Mouse (Mus musculus): ENCODE results near the gene Edem1.
A peak's percentile ranks its signal among the peaks of the same experiment; 100 is the strongest.
"Not testable (repeated sequence)": the region's sequence is repeated elsewhere in the genome, so short reads cannot be mapped to it uniquely, and the experiment has no call there.

Gene Edem1

GRCm38 (mm10) chr6:108829386-108830370 is 1.2 kb downstream of the Edem1 start:
- DNase-seq (ENCODE audit: low spot score) = peak; percentile 72

GRCm38 (mm10) chr6:108832170-108832569 is 3.7 kb downstream of the Edem1 start:
- DNase-seq (ENCODE audit: low spot score) = peak; percentile 50

GRCm38 (mm10) chr6:108832989-108833388 is 4.5 kb downstream of the Edem1 start:
- DNase-seq (ENCODE audit: low spot score) = no peak

GRCm38 (mm10) chr6:108833963-108834697 is 5.7 kb downstream of the Edem1 start:
- no peak for DNase-seq (ENCODE audit: low spot score)

DNA sequence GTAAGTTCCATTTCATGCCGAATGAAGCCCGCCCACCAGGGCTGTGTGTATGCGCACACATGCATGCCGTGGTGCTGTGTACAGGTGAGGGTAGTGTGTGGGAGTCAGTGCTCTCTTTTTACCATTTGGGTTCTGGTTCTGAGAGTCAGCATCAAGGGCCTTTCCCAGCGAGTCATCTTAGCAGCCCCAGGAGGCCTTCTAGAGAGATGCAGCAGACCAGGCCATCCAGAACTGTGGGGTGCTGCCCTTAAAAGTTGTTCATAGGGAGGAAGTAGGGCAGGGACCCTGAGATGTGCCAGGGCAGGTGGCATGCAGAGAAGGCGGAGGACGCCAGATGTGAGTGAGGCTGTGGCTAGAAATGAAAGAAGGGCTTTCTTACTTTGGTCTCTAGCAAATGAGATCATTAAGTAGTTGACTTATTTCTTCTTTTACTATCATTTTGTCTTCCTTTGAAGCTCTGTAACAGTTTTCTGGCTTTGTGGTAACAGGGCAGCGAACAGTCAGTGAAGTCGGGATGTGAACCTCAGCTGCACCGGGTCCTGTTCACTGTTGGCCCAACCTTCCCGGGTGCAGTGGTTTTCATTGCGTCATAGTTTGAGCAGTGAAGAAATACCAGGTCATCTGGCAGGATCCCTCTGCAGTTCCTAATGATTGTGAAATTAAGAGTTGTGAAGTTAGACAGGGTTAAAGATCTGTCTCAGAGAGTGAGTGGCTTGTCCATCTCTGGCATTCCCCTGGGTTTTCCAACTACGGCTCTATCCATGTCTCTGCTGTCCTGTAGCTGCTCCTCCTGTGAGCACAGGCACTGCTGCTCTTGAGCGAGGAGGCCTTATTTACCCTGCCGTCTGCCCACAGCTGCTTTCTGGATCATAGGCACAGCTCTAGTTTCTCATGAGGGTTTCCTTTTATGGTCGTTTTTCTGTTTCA is 7.6 kb downstream of the Edem1 start:
- DNase-seq (ENCODE audit: low spot score) = peak; percentile 96

- no peak for DNase-seq (ENCODE audit: low spot score)
Observed at GRCm38 (mm10) chr6:108837081-108837480, 8.6 kb downstream of the Edem1 start.

DNA sequence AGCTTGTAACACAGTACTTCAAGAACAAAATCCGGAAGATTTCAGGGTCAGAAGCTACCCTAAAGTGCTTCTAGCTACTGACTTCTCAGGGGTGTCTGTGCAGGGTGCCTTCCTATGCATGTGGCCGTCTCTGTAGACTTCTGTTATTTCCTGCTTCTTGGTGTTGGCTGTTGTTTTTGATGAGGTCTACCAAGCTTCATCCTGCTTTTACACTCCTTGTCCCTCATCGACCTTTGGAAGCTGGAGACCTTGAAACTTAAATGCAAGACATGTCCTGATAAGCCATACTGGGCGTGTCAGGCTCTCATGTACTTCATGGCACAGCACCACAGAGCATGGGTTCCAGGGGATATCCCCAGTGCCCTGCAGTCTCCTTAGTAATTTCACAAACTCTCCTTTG is 9.5 kb downstream of the Edem1 start:
- DNase-seq (ENCODE audit: low spot score) = no peak

DNA sequence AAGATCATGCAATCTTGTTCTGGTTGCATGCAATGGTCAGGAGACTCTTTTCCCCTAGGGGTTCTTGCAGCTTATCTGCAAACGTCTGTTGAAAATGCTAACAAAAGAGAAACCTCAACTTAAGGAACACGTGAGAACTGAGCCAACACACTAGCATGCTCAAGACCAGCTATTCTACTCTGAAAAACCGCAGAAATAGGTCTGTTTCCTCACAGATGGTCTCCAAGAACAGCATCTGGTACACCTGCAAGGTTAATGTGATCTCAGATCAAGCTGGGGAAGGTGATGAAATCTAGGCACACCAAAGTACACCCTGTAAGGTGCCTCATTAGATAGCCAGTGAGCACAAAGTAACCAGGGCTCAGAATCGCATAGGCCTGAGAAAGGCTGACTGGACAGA is 11.0 kb downstream of the Edem1 start:
- DNase-seq (ENCODE audit: low spot score) = no peak

DNA sequence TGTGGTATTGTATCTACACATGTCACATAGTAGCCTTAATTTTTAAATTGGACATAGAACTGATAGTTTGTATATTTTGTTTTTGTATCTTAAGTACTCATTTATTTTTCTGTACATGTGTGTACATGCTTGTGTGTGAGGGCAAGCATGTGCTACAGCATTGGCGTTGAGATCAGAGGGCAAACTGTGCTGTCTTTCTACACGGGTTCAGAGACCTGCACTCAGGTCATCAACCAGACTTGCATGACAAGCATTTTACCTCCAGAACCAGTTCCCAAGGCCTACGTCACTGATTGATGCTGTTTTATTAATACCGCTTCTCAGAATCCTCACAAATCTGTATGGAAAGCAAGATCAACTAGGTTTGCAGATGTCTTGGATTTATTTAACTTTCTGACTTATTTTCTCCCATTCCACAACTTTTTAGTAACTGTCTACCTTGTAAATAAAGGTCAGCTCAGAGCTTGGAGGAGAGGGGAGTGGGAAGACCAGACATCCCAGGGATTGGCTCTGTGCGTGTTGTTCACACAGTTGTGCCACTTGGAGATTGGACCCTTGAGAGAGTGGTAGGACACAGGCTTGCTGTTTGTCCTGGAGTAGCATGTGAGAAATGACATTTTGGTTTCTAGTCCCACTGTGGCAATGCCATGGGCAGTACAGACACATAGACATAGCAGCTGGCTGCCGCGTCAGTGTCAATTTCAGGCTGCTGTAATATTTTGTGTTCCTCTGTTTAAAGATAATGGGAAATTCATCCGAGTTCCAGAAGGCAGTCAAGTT is 12.6 kb downstream of the Edem1 start:
- DNase-seq (ENCODE audit: low spot score) = no peak

GRCm38 (mm10) chr6:108843664-108844063 is 15.2 kb downstream of the Edem1 start:
- peak; percentile 97 for DNase-seq (ENCODE audit: low spot score)

GRCm38 (mm10) chr6:108844093-108844492 is 15.7 kb downstream of the Edem1 start:
- peak; percentile 48 for DNase-seq (ENCODE audit: low spot score)

DNA sequence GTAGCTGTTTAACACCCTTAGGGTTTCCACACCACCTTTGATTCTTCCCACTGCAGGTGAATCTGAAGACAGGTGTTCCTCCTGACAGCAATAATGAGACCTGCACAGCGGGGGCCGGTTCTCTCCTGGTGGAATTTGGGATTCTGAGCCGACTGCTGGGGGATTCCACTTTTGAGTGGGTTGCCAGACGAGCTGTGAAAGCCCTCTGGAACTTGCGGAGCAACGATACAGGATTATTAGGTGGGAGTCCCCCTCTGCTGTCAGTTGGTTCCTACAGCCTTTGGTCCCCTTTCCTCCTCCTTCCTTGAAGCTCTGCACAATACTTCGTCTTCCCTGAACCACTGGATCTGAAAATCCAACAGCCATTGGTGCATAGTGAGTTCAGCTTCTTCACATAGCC is 16.3 kb downstream of the Edem1 start:
- no peak for DNase-seq (ENCODE audit: low spot score)

GRCm38 (mm10) chr6:108852088-108852670 is 23.7 kb downstream of the Edem1 start:
- no peak for DNase-seq (ENCODE audit: low spot score)

GRCm38 (mm10) chr6:108852986-108853385 is 24.5 kb downstream of the Edem1 start:
- no peak for DNase-seq (ENCODE audit: low spot score)

DNA sequence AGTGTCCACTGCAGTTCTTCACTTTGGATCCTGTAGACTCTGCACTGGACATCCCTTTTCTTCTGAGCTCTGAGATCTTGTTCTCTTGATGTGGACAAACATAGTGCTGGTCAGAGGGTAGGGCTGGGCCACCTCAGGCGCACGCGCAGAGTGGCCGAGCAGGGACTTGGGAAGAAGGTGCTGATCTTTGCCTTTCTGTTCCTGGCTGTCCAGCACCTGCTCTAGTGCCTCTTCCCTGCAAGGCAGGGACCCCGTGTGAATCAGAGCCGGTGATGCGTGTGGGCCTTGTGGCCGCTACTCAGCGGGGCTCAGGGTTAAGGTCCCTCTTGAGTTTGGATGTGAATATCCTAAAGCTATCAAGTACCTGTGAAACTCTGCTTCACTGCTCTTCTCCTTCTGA is 30.1 kb downstream of the Edem1 start:
- DNase-seq (ENCODE audit: low spot score) = no peak

DNA sequence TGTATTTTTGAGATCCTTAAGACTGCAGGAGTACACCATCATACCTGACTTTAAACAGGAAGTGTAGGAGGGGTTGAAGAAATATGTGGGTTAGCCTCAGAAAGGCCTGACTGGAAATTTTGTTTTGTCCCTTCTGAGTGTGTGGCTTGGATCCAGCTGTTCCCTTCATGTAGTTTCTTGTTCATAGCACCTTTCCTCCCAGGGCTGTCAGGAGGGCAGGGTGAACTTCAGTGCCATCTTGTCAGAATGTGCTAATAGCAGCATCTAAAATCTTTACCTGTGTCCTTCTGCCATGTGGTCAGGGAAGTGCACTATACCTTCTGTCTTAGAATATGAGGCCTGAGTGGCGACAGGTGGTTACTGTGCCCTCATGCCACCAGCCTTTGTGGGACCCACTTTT is 32.8 kb downstream of the Edem1 start:
- no peak for DNase-seq (ENCODE audit: low spot score)

GRCm38 (mm10) chr6:108862548-108862947 is 34.1 kb downstream of the Edem1 start:
- peak; percentile 80 for DNase-seq (ENCODE audit: low spot score)

- DNase-seq (ENCODE audit: low spot score) = no peak
Observed at GRCm38 (mm10) chr6:108866317-108866716, 37.9 kb downstream of the Edem1 start.

DNA sequence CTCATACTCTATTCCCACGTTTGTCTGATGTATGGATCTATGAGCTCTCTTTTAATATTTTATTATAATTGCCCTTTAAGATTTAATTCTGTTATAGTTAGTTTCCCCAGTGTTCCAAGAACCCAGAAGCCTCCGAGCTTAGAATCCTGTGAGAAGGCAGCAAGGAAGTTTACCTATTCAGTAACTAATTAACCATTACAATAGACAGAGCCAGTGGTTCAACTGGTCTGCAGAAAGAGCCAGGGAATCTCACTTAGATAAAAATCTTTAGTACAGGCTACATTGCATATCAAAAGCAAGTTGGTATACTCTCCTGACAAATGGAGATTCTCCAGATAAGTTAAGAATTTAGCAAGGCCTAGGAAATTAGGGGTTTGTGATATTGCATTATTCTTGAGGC is 40.6 kb downstream of the Edem1 start:
- not testable (repeated sequence) for DNase-seq (ENCODE audit: low spot score)

GRCm38 (mm10) chr6:108870421-108870820 is 42.0 kb downstream of the Edem1 start:
- DNase-seq (ENCODE audit: low spot score) = no peak

GRCm38 (mm10) chr6:108871251-108871650 is 42.8 kb downstream of the Edem1 start:
- peak; percentile 26 for DNase-seq (ENCODE audit: low spot score)

Measured in adipocyte (in vitro differentiated cells).